Mouse (Mus musculus) left cerebral cortex, postnatal 10 days (tissue): ENCODE results near the gene Ptch2. TPM values are rescaled to one million over a fixed set of nuclear protein-coding genes. Genes with fewer than 3 reads are reported as not detected.
A peak's percentile ranks its signal among the peaks of the same experiment; 100 is the strongest.

ENCODE experiments used
- DNase-seq, 2 experiments: peaks; one replicate each; pipeline ENCODE4 v3.0.0; 2021 to 2022; ENCODE audit warnings: low spot score in 2 of 2, mixed read lengths in 1 of 2; ENCODE audit errors: extremely low spot score in 1 of 2
- intact Hi-C: fragments of 180-260 bp; cut with DNase I; formaldehyde crosslinking; loops from one replicate; pipeline ENCODE4 v1.15.1; 2025
- total RNA-seq, 2 experiments: library from RNA; stranded (reverse); gene quantifications; 2 replicates each; pipeline ENCODE4 v1.2.3; 2021

The Ptch2 gene
- total RNA-seq, 2 experiments from 2014 or later, result 2.4 to 3.4 TPM

DNA sequence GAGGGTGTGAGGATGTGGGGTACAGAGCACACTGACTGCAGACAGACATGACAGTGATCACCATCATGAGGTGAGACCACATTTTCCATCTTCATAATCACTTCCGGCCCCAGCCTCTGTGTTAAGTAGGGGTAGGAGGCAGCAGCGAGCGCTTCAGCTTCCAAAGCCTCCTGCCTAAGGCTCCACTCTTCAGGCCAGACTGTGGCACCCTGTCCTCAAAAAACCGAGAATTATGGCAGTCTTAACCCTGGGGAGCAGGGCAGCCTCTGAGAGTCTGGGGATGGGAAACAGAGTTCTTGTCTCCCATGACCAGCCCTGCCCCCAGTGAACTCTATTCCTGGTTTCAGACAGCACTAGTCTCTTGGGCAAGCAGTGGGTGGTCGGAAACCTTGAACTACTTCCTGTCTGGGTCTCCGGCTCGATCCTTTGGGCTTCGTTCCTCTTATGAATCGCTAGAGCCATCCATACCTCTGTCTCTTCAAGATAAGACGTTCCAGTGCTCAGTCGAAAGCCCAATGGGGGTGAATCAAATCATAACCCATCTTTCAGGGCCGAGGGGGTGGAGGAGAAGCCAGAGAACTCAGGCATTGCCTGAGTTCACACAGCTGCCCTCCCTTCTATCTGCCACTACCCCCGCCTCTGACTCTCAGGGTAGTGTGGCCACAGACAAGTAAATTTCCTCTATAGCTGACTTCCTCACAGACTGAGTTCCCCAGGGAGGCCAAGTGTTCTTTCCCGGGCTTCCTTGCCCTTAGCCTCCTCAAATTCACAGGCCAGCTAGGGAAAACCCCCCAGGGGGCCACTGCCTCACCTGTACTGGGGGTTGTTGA lies 28.9 kb downstream of the Ptch2 start:
- intact Hi-C loops, result no loop called here
- peak in 1 of 2 experiments; percentile 73 for DNase-seq

DNA sequence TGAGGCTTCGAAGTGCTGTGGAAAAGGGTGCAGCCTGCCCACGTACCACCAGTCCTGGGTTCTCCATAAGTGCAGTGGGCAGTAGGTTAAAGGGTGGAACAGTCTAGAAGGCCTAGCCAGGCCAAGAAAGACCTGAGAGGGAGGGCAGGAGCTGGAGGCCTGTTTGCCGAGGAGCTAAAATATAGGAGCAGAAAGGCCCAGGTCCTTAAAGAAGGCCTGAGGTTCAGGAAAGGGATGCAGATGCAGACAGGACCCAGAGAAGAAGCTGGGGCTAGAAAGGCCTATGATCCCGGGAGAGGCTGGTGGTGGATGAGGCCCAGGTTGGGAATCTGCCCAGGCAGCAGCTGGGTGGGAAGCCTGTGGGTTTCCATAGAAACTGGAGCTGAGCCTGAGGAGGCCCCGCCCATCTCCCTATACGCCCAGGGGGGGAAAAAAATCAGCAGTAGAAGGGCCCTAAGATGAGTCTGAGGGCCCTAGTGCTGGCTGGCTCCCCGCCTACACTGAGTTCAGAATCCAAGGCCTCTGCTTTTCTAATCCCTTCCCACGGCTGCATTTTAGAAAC lies 29.6 kb downstream of the Ptch2 start, which contains the start of gene Btbd19:
TSS of gene Btbd19 (minus strand) at position 378 of the 562 bp plus-strand sequence.
- DNase-seq, result peak; percentile 76 to 88
- intact Hi-C loops, result no loop called here

DNA sequence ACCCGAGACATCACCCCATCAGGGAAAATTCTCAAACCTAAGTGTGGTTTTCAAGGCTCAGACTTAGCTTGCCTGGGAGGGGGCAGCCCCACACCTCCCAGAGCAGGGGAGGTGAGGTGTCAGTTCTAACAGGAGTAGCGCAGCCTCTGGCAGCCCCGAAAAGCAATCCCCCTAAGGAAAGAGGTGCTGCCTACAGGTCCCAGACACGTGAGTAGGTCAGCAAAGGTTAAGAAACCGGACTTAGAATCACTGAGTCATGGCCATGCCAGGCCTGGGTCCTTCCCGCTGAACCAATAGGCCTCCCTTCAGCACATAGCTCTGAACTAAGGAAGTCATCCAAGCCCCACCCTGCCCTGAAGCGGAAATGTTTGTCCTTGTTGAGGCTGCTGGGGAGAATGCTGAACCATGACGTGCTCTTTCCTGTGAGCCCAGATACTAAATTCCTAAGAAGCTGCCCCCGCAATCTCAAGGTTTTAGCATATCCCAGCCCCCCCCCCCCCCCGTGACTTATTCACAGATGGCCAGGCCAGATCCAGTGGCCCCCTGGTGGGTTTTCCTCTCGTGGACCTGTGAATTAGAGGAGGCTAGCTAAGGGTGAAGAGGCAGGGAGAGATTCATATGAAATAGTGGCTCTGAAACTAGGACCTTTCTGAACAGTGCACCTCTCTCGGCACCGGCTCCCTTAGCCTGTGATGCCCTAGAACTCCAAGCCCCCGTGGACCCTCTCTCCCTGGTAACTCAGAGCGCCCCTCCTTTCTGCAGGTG lies 30.2 kb downstream of the Ptch2 start:
- intact Hi-C loops, result no loop called here
- peak in 1 of 2 experiments; percentile 87 for DNase-seq

DNA sequence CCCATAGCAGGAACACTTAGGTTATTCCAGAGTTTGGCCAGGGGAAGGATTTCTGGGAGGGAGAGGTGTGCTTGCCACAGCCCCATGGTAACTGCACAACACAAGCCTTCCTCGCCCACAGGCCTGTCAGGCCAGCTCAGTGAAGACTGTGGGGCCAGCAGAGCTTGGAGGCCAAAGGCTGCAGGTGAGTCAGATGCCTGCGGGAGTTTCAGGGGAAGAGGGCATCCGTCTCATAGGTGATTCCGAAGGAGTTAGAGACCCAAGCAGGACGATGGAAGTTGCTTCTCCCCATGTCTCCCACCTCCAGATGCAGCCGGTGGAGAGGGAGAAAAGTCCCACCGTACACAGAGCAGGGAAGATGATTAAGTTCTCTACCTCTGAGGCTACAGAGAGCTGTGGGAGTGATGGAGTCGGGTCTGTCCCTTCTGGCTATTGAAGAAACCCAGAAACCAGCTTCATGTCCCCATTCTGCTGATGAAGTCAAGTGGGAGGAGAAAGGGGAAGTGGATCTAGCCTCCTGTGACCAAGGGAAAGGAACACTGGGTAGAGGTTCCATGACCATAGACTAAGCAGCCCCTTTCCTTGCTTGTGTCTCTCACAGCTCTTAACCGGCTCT lies 30.9 kb downstream of the Ptch2 start, which contains the start of gene Tctex1d4:
TSS of gene Tctex1d4 (plus strand) at position 120 of the 616 bp plus-strand sequence.
- no peak for DNase-seq
- intact Hi-C loops, result no loop called here

DNA sequence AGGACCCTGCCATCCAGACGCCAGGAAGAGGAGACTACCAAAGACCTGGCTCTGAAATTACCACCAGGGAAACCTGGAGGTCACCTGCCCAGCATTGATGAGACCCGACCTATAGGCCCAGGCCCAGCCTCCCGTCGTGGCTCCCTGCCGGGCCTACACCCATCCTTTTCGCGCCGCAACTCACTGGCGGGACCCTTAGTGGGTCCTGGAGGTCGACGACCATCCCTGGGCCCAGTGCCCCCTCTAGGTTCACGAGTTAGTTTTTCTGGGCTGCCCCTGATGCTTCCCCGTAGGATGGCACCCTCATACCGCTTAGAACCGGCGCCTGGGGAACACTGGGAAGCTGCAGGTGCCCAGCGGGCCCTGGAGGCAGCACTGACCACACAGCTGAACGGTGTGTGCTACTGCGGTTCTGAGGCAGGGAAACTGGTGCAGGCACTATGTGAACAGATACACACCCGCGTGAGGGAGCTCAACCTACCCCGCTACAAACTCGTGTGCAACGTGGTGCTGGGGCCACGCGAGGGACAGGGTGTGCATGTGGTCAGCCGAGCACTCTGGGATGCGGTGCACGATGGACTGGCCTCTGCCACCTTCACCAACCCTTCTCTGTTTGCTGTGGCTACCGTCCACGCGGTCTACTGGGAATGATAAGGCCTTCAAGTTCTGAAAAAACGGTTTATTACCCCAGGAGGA lies 32.3 kb downstream of the Ptch2 start:
- intact Hi-C loops, result no loop called here
- DNase-seq, result no peak

DNA sequence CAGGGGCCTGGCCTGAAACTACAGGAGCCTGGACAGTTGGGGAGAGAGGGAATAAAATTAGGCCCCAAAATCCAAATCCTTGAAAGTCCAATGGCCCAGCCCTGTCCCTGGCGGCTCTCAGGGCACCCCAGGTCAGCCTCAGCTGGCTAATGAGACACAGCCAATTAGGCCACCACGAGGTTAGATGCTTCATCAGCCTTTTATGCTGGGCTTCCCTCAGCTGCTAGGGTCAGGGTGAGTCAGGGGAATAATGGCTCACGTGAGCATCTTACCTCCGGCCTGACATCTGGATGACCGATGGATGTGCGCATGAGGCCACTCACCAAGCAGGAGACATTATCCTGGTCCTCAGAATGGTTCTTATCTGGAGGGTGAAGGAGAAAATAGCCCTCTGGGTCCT lies 34.9 kb downstream of the Ptch2 start:
- DNase-seq, result no peak
- intact Hi-C loops, result loop anchor here (10.0 kb wide), 1 partner anchor 306 kb away; the partner anchor contains the start of gene Hpdl

DNA sequence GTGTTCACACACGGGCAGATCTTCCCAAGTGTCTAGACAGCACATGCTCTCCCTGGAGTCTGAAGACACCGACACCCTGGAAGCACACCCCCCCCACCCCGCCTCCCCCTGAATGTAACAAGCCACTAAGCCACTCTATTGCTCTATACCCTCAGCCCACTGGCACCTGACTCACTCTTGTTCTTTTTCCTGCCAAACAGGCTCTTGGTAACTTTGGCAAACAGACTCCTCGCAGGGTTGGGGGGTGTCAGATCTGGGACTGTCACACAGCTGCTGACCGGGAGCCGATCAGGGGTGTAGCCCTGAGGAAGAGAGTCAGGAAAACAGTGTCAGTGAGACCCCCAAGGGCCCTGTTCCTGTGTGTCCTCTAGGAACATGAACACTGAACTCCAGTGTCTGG lies 35.3 kb downstream of the Ptch2 start:
- intact Hi-C loops, result loop anchor here (10.0 kb wide), 1 partner anchor 306 kb away; the partner anchor contains the start of gene Hpdl
- no peak for DNase-seq

DNA sequence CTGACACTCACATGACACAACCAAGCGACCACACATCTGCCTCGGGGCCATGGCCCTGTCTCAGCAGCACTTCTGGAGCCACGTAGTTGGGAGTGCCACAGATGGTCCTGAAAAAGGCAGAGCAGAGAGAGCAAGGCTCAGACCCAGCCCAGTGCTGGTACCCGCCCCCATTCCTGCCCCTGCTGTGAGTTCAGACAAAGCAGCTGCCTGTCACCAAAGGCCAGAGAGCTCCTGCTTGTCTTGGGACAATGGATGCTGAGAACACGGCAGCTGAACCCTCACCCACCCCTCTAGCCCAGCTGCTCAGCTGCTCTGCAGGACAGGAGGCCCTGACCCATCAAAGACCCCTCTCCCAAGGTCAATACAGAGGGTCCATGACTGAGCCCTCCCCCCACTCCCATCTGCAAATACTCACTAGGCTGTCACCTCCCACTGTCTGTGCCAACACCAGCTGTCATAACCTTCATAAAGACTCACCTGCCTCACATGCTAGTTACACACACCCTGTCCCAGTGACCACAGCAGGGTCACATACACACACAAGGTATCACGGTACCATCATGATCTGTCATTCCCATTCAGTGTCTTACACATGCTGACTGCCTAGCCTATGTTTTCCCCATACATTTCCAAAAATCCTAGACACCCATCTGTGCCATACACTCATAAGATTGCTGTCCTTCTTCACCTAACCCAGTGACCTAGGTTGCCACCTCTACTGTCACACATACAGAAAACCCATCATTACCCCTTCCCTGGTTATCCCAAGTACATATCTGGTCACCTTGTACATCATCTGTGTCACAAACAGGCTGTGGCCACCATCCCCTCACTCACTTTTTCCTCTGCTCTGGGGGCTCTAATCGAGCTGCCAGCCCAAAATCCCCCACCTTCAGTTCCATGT lies 36.3 kb downstream of the Ptch2 start:
- peak in 1 of 2 experiments; percentile 60 for DNase-seq
- intact Hi-C loops, result loop anchor here (10.0 kb wide), 1 partner anchor 307 kb away; the partner anchor contains the start of gene Hpdl

DNA sequence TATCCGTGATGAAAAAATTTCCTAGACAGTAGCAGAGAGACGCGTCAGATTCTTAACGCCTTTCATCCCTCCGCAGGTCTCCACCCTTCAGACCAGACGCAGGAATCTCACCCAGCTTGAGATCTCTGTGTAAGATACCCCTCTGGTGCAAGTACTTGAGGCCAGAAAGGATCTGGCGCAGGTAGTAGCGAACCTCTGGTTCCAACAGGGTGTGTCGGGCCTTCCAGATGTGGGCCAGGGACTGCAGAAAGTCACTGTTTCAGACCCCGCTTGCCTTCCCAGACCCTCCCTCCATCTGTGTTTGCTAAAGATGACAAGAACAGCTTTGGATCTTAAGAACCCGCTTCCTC lies 36.9 kb downstream of the Ptch2 start:
- intact Hi-C loops, result loop anchor here (10.0 kb wide), 1 partner anchor 308 kb away; the partner anchor contains the start of gene Hpdl
- no peak for DNase-seq

DNA sequence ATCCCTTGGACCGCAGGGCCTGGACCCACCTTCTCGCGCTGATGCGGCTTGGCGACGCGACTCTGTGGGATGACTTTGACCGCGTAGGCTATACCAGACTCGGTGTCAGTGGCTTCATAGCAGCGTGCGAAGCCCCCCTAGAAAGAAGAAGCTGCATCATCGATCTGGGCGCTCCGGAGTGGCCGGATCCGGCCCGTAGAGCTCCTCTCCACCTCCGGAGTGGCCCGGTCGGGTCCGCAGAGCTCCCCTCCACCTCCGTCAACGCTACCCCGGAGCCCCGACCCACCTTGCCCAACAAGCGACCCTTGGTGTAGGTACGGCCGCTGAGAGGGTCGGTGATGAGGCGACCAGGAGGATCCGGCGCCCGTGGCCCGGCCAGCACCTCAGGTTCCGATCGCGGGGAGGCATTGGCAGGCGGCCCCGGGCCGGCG lies 37.5 kb downstream of the Ptch2 start:
- intact Hi-C loops, result loop anchor here (10.0 kb wide), 1 partner anchor 309 kb away; the partner anchor contains the start of gene Hpdl
- DNase-seq, result no peak

DNA sequence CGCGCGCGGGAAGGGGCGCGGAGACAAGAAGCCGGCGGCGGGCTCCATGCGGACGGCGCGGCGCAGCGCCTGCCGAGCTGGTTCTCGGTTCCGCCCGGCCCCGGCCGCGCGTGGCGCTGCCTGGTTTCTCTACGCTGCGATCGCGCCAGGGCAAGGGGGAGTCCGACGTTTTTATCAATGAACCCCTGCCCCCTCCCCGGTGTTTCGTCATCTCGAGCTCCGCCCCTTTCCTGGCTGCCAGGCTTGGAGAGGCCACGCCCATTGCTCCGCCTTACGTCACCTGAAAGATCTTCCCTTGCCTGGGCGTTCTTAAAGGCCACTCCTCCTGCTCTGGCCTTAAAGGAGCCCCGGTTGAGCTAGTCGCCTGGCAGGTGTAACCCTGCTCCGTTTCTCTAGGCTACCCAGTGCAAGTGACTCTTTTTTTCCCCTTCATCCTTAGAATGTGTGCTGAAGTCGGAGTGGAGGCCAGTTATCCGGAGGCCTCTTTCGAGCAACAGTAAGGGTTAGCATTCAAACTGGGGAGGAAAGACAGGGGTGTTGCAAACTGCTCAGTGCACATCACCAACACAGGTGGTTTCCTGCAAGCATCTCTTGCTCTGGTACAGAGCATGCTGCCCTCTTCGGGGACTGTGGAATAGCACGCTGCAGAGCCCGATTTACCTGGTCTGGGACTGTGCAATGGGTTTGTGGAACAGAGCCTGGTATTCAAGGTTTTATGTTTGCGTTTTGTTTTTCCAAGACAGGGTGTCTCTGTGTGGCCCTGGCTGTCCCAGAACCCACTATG lies 38.1 kb downstream of the Ptch2 start, which contains the start of gene Plk3:
TSS of gene Plk3 (minus strand) at position 147 of the 784 bp plus-strand sequence.
- DNase-seq, result peak; percentile 95 to 98
- intact Hi-C loops, result loop anchor here (10.0 kb wide), 1 partner anchor 309 kb away; the partner anchor contains the start of gene Hpdl

DNA sequence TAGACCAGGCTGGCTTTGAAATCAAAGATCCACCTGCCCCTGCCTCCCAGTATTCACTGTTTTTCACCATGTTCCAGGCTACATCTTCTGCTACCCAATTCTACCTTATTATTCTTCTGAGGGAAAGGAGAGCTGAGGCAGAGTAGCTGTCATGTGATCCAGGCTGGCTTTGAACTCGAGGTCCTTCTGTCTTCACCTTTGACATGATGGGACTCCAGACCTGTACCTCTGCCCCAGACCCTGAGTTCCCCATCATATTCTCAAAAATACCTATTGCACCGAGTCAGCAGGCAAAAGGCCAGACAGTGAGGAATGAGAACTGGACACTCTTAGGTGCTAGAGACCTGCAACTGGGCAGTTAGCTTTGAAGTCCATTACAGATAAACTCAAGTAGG lies 38.7 kb downstream of the Ptch2 start:
- intact Hi-C loops, result loop anchor here (10.0 kb wide), 1 partner anchor 310 kb away; the partner anchor contains the start of gene Hpdl
- DNase-seq, result no peak

DNA sequence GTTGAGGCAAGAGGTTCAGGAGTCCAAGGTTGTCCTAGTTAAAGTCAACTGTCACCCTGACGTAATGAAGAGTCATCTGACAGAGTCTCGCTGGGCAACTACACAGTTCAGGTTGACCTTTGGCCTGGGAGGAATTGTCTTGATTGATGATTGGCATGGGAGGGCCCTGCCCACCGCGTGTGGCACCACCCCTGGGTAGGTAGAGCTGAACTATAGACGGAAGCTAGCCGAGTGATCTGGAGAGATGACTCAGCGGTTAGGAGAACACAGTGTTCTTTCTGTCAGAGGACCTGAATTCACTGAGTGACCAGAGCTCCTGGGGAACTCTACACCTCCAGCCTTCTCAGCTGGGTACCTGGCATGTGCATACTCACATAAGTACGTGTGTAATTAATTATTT lies 40.2 kb downstream of the Ptch2 start:
- intact Hi-C loops, result loop anchor here (10.0 kb wide), 1 partner anchor 311 kb away; the partner anchor contains the start of gene Hpdl
- DNase-seq, result no peak

DNA sequence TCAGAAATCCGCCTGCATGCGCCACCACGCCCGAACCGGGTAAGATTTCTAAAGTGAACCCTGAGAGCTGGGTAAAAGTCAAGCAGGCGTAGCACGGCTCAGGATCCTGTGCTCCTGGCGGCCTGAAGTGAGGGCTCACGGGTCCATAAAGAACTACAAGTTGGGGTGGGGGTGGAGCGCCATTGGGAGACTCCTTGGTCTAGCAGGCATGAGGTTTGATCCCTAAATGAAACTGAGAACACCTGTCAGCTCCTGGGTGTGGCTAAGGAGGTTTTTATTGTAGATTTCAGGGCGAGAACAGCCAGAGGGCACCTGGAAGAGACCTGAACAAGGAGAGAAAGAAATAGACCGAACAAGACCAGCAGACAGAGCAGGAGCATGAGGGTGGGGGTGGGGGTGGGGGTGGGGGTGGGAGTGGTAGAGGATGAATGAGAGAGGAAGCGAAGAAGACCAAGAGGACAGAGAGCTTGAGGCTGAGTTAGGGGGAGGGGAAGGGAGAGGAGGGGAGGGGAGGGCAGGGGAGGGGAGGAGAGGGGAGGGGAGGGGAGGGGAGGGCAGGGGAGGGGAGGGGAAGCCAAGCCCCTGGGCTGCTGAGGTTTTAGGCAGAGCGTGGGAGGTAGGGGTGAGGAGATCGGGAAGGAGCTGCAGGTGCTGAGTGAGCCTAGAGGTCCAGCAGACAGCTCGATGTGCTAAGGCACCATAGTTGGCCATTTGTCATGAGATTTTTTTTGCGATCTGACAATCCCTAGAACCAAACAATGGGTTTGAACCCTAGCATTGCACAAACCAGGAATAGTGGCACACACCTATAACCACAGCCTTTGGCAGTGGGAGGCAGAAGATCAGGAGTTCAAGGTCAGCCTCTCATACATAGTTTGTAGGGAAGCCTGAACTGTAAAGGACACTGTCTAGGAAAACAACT lies 42.7 kb downstream of the Ptch2 start:
- intact Hi-C loops, result loop anchor here (10.0 kb wide), 1 partner anchor 314 kb away; the partner anchor contains the start of gene Hpdl

DNA sequence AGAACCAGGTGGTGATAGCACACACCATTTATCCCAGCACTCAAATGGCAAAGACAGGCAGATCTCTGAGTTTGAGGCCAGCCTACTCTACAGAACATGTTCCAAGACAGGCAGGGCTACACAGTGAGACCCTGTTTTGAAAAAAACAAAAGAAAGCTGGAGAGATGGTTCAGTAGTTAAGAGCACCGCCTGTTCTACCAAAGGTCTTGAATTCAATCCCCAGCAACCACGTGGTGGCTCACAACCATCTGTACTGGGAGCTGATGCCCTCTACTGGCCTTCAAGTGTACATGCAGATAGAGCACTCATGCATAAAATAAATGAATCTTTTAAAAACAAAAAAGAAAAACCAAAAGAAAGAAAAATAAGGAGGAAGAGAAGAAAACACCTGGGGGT lies 43.3 kb downstream of the Ptch2 start:
- intact Hi-C loops, result loop anchor here (10.0 kb wide), 1 partner anchor 314 kb away; the partner anchor contains the start of gene Hpdl
- no peak for DNase-seq

More for the DNA sequence above, 42.7 kb downstream of the Ptch2 start:
- DNase-seq, result no peak
